Mouse (Mus musculus) myocyte (in vitro differentiated cells): Measurements from ENCODE around the gene 4930519G04Rik.

Source experiments
- POLR2A ChIP-seq: IDR thresholded peaks from one replicate; pipeline ENCODE4 v1.6.1; 2011; ENCODE audit warnings: low read depth, mild to moderate bottlenecking, control low read depth, moderate library complexity; ENCODE audit not compliant: insufficient read length
- POLR2AphosphoS2 ChIP-seq: IDR thresholded peaks from one replicate; pipeline ENCODE4 v1.6.1; 2011; ENCODE audit warnings: low read depth, control low read depth; ENCODE audit not compliant: insufficient read length
- TCF12 ChIP-seq: IDR thresholded peaks from one replicate; pipeline ENCODE4 v1.6.1; 2011; ENCODE audit warnings: mild to moderate bottlenecking, control low read depth; ENCODE audit not compliant: poor library complexity, insufficient read depth, severe bottlenecking
- USF1 ChIP-seq: IDR thresholded peaks from one replicate; pipeline ENCODE4 v1.6.1; 2011; ENCODE audit warnings: low read depth, mild to moderate bottlenecking, control low read depth, moderate library complexity

DNA sequence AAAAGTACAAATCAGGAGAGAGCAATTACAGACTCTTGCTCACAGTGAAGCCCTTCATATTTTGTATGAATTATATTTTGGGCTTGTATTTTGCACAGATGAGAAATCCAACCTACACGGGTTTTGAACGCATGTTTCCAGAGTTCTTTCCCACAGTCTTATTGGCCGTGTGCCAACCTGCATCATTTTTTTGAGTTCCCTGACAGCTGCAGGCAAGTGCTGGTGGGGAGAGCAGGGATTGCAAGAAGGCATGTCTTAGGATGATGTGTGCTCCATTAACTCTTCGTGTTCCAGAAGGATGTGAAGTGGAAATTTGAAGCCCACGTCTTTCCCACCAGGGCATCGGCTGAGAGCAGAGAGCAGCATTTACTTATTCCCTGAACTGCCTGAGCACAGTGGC, 36.9 kb upstream of the 4930519G04Rik start:
- TF ChIP-seq POLR2A = no peak
- TF ChIP-seq USF1 = no peak
- no peak for TF ChIP-seq TCF12
- TF ChIP-seq POLR2AphosphoS2 = no peak
